Mouse (Mus musculus) right cerebral cortex, postnatal 36 days (tissue): Measurements from ENCODE around the gene Maz.

Experiments used
- DNase-seq, 2 experiments: peaks; one replicate each; pipeline ENCODE4 v3.0.0; 2022; ENCODE audit warnings: low spot score in 2 of 2, mixed read lengths in 1 of 2

The Maz gene

DNA sequence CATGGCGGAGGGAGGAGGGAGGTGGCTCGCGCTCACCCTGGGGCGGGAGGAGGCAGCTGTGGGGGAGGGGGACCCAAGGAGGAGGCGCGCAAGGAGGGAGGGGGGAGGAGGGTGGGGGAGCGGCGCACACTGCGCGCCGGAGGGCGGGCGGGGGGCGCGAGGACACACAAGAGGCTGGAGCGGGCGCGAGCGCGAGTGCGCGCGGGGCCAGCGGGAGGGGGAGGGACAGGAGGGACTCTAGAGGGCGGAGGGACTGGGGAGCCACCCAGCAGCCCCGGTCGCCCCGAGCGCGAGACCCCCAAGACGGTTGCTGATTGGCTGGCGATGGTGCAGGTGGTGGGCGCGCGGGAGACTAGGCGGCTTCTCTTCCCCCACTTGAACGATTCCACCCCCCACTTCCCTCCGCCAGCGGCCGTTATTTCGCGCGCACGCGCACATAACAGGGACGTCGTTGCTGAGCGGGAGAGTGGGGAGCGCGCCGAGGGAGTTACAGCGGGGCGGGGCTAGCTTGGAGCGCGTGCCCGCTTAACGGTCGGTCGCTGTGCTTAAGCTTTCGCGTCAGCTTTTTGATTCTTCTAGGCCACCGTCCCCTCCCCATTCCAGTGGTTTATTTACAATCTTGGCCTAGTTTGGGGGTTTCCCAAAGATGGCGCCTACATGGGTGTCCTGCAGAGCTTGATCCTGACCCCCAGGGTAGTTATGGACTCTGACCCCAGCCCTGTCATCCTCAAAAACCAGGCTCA lies at the start of gene Maz:
Gene Maz (minus strand): TSS at position 54 of the 743 bp plus-strand sequence.
- peak; percentile 98 to 99 for DNase-seq

DNA sequence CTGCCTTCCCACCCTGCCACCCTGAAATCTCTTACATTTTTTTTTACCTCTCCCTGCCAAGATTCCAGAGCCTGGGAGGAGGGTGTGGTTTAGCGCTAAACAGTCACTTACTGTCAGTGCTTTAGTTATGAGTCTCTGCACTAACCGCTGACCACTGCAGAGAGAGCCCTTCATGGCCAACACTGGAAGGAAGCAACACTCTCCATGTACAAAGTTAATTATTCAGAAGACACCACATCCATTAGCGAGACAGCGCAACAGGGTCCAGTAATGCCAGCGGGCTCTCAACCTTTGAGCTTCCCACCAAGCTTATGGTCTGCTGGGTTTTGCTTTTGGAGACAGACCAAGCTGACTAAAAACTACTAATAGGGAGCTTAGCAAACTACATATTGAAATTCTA lies 49.4 kb upstream of the Maz start:
- no peak for DNase-seq

DNA sequence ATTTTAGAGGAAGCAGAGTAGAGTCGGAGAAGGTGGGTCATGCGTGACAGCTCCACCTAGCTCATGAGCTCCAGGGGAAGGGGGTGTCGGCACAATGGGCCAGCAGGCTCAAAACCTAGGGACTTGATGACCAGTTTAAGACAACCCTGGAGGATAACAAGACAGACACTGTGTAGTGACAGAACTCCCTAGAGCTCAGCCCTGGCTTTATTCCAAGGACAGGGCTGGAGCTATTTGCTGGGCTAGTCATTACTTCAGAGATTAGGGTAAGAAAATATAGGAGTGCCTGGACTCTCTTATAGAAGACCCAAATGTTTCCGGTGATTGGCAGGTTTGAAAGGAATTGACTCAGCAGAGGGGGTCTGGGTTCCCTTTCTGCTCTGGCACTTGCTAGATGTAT lies 46.4 kb upstream of the Maz start:
- no peak for DNase-seq

DNA sequence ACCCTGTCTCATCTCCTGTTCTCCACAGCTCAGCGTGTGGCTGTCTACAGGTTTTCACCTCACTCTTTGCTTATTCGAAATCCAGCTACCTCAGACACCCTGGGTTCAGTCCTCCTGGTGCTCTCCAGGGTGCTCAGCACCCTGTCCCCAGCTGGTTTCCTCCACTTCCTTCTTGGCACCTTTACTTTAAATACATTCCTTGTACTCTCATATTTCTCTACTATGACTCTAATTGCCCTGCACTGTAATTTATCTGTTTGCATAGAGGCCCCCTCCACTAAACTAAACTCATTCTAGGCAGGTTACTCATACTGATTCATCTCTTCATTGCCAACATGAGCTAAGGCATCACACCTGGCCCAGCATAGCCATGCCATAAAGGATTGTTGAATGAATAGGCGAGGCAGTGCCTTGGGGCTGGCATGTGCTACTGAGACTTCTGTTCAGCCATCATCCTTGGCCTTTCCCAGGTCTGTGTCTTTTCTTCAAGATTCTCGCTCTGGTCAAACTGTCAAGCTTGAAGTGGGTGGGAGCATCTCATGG lies 44.1 kb upstream of the Maz start:
- DNase-seq, result no peak

DNA sequence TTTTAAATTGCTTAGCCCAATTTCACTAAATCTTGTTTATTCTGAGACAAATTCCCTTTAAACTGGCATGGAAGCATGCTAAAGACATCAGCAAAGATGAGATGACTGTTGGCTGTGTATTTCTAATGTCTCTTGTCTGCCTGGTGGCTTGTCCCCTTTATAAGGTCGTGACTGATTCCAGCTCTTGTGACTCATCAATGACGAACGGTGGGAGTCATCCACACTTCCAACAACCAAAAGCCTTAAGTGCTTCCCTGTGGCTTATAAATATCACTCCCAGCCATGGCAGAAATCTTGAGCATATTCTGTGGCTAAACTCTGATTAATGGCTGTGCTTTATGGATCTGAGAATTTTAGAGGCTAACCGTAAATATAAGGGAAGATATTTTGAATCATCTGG lies 39.5 kb upstream of the Maz start:
- no peak for DNase-seq

DNA sequence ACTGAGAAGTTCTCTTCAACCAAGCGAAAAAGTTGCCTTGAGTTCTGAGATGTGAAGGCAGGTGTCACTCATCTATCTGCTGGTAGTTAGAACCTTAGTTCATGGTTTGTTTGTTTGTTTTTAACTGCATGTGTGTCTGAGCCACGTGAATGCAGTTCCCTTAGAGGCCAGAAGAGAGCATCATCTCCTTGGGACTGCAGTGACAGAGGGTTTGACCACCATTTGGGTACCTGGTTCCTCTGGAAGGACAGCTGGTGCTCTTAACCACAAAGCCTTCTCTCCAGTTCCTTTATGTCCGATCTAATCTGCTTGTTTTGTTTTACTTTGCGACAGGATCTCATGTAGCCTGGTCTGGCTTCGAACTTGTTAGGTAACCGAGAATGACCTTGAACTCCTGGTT lies 38.7 kb upstream of the Maz start:
- no peak for DNase-seq

DNA sequence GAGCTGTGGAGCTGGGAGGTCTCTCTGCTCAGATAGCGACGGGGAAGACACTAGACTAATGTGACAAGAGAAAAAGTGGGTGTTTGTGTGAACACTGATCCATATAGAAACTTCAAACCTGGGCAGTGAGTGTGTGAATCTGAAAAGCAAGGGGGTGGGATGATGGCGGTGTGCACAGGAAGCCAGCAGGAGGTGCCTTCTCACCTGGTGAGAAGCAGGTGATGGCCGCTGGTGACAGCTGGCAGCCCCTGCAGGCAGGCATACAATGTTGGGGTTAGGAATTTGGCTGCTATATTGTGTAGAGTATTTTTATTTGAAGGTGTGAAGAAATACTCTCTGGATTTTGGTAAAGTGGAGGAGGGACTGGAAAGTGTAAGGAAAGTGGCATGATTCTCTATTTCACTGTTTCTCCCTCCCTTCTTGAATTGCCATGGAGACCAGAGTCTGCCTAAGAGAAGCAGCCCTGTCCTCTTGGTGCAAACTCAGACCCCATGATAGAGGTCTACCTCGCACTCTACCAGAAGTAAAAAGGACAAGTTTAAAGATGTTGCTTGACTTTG lies 28.3 kb upstream of the Maz start:
- peak; percentile 5 to 6 for DNase-seq

DNA sequence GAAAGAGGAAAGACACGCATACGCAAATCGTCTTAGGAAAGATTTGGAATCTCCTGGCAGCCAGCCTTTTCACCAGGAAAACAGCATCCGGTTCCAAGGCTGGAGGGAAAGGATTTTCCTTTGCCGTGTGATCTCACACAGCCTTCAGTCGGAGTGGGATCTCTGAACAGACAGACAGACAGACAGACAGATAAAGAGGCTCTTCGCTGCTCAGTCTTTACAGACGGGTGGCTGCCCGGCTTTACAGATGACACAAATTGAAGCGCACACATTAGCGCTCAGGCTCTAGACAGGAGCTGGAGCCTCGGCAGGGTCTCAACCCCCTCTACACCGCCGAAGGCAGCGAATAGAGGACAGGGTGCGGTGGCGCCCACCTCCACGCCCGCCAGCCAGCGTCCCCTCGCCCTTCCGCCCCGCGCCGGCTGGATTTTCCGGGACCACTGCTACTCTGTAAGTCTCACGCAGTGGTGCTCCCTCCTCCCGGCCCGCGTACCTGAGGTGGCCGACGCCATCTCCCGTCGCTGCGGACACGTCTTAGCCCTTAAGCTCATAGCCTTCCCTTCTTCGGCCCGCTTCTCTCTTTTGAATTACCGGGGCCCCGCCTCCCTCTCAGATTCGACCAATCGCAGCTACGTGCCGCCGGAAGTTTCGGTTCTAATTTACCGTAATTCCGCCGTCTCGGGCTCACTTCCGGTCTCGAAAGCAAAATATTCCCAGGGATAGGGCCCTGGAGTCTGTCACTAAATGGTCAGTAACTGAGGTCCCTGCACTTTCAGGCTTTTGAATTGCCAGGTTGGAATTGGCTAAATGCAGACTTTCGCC lies 15.2 kb upstream of the Maz start, which contains the start of gene Kif22:
Gene Kif22 (minus strand): TSS at position 621 of the 822 bp plus-strand sequence.
- DNase-seq, result peak; percentile 70 to 80

DNA sequence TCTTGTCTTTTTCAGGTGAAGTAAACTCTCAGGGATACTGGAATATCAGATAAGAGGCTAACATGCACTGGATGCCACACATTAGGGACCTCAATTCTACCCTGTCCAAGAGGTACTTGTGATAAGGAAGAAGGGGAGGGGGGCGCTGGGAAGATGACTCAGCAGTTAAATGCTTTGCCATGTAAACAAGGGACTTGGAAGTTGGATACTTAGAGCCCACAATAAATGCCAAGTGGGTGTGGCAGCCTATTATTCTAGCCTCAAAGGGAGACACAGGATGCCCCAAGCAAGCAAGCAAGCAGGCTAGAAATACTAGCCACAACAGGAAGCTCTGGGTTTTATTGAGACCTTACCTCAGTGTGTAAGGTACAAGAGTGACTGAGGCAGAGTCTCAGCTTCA lies 4.4 kb upstream of the Maz start:
- no peak for DNase-seq

DNA sequence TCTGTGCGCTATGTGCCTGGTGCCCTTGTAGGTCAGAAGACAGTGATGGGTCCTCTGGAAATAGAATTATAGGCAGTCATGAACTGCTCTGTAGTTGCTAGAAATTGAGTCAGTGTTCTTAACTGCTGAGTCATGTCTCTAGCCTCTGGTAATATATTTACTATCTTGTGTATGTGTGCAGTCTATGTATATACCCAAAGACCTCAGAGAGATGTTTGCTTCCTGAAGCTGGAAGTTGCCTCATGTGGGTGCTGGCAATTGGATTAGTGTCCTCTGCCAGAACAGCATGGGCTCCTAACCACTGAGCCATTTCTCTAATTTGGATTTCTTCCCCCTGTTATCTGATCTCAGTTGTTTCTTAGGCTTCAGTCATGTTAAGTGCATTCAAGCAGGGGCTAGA lies 3.3 kb upstream of the Maz start:
- DNase-seq, result no peak

DNA sequence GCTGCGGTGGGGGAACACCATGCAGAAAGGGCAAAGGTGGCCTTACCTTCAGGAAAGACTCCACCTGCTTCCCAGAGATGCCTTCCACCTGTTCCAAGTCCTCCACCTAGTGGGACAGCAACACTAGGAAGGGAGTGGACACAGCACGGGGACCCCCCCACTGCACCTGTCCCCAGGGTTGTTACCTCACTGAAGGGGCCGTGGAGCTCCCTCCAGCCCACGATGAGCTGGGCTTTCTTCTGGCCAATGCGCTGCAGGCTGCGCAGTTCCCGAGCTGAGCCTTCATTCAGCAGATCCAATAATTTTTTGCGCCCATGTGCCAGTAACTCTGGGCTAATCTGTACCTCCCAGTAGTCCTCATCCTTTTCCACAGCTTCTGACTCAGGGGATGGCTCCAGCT lies 1.0 kb upstream of the Maz start:
- no peak for DNase-seq

DNA sequence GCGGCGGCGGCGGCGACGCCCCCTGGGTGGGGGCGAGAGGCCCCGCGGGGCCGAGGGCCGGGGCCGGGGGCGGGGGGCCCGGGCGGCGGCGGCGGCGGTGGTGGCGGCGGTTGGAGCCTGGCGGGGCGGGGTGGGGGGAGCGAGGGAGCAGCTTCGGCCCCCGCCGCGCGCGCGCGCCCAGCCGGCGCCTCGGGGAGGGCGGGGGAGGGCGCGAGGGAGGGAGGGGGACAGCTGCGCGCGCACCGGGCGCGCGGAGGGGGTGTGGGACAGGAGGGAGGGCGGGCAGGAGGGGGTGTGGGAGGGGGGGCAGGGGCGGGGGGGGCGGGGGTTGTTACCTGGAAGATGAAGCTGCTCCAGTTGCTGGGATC lies 237 bp downstream of the Maz start:
- DNase-seq, result no peak

DNA sequence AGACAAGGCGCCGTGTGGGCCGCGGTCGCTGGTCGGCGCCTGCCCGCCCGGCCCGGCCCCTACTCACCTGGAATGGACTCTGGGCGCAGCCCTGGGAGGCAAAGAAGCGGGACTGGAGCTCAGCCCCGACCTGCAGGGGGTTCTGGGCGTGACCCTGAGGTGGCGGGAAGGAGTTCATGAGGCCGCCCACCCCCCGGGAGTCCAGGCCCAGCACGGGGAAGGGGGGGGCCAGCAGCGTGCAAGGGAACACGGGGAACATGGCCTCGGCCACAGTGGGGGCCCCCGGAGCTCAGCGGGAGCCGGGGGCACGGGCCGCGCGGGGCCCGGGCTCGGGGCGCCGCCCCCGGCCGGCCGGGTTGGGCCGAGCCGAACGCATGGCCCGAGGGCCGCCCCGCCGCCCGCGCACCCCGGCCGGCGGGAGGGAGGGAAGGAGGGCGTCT lies 656 bp downstream of the Maz start:
- DNase-seq, result no peak

DNA sequence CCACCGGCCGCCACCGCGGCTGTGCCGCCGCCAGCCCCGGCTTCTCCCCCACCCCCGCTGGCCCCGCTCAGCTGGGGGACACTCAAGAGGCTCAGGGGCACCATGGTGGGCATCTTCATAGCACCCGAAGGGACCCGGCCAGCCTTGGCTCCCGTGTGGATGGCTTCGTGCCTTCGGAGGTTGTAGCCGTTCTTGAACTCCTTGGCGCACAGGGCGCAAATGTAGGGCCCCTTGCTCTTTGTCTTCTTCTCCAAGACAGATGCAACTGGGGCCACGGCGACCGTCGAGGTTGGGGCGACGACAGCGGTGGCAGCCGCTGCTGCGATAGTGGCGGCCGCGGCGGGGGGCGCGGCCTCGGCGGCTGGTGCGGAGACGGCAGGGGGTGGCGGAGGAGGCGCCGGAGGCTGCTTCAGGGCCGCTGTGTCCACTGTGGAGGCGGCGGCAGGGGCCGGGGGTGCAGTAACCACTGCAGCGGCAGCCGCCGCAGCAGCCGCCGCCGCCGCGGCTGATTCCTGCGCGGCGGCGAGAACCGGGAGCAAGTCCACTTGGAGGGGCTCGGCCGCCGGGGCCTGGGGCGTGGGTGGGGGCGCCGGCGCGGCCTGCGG lies 1.2 kb downstream of the Maz start:
- no peak for DNase-seq

DNA sequence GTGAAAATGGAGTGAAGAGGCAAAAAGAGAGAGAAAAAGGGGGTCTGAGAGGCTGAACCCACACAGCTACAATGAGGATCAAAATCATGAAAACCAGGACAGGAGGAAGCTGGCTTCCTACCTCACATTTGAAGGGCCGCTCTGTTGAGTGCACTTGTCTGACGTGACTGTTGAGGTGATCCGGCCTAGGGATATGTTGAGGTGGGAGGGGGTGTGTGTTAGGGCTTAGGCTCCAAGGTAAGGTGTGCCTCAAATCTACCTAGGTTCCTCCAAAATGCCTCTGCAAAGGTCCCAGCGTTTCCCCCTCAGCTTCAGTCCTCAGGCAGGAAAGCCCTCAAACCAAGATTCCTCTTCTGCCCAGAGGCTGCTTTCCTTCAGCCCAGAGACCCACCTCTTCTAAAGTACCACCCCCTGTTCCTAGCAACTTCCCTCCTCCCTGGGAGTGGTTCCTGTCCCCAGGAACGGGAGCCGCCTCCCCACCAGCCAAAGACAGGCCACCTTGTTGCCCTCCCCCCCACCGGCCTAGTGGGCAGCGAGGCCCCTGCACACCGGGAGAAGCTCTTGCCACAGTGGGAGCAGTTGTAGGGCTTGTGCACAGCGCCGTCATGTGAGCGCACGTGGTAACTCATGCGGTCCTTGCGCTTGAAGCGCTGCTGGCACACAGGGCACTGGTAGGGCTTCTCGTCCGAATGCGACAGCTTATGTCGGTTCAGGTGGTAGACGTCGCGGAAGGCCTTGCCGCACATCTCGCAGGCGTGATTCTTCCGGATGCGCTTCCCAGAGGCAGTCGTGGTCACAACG lies 1.9 kb downstream of the Maz start:
- peak; percentile 77 to 83 for DNase-seq

DNA sequence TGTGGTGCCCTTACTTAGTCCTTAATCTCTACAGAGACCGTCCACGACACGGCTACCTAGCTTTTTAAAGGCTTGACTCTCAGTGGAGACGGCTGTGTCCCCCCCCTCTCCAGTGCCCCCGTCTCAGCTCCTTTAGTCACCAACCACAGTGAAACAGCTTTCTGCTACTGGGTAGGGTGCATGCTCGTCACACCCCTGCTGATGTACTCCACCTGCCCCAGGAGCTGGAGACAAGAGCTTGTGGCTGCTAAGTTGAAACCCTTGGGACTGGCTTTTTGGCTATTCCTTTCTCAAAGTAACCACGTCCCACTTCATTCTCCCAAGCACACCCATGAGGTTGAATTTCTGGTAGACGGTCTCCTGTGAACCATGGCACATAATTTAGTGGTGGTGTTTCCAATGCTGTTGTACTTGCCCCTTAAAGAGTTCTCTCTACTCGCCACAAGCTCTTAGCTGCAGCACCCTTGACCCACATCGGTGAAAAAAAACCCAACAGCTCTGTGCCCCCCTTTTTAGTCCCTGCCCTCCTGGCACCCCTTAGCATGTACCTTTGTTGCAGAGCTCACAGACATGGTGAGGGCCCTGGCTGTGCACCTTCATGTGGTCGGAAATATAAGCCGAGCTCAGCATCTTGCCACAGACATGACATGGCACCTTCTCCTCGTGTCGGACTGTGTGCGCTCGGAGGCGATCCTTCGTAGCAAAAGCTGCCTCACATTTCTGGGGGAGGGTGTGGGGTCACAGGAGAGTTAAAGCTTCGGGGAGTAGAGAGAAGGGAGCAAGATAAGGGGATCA lies 2.7 kb downstream of the Maz start:
- no peak for DNase-seq

DNA sequence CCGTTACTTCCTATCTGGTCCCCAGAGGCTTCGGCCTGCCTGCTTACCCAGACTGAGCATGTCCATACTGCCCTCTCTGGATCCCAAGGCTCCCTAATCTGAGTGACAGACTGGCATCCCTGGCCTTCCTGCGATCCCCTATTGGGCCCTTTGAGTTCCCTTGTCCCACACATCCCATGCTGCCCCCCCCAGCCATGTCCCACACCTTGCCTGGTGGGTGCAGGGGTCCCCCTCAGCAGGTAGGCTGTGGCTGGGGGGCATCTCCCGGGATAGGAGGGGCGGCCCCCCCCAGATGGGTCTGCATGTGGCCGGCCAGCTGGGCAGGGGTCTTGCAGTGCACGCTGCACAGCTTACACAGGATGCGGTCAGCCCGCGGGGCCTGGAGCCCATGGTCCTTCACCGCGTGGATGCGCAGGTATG lies 3.6 kb downstream of the Maz start:
- no peak for DNase-seq

DNA sequence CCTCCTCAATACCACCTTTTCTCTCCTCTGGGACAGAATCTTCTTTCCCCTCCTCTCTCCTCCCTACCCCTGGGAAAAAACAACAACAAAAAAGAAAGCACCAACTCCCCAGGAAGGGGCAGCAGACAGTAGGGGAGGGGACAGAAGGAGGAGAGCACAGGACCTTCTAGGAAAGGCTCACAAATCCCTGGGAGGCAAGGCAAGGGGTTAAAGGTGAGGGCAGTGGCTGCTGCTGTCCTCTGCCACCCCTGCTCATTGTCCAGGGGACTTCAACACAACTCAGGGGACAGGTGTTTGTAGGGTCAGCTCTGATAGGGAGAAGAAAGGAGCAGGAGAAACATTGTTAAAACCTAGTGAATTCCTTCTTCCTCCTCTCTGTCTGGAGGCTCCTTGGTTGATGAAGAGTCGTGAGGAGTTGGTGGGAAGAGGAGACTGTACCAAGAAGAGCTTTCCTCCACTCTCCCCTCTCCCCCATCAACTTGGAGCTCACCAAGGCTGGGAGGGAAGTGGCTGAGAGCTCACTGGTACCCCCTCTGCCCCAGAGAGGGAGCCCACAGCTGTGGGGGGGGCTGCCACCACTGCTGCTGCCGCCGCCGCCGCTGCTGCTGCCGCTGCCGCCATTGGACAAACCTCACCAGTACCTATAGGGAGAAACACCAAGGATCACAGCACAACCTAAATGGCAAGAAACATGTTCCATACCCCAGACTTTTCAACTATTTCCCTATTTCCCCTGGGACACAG lies 4.1 kb downstream of the Maz start:
- DNase-seq, result no peak
